Mouse (Mus musculus) urinary bladder, postnatal 14 days (tissue): Measurements from ENCODE around the gene Usp36.

Experiments
- DNase-seq: peaks from one replicate; pipeline ENCODE4 v3.0.0; 2021; ENCODE audit warnings: low spot score

Usp36 gene

GRCm38 (mm10) chr11:118248150-118249011, 41.7 kb downstream of the Usp36 start, which contains the start of gene Cyth1:
Cyth1 (minus strand) TSS chr11:118248592.
- peak; percentile 100 for DNase-seq

- DNase-seq: peak; percentile 71
These were observed 42.5 kb downstream of the Usp36 start for GRCm38 (mm10) chr11:118247359-118248095.

GRCm38 (mm10) chr11:118246724-118247123, 43.3 kb downstream of the Usp36 start:
- no peak for DNase-seq

GRCm38 (mm10) chr11:118245130-118245529, 44.9 kb downstream of the Usp36 start:
- DNase-seq: no peak

GRCm38 (mm10) chr11:118243627-118244261, 46.3 kb downstream of the Usp36 start:
- no peak for DNase-seq

- no peak for DNase-seq
These were observed 47.5 kb downstream of the Usp36 start for GRCm38 (mm10) chr11:118242506-118242905.

GRCm38 (mm10) chr11:118240388-118240787, 49.7 kb downstream of the Usp36 start:
- DNase-seq: no peak

- no peak for DNase-seq
These were observed 50.5 kb downstream of the Usp36 start for GRCm38 (mm10) chr11:118239281-118240198.

GRCm38 (mm10) chr11:118236520-118237190, 53.4 kb downstream of the Usp36 start:
- DNase-seq: no peak

GRCm38 (mm10) chr11:118234929-118235328, 55.1 kb downstream of the Usp36 start:
- no peak for DNase-seq

GRCm38 (mm10) chr11:118234500-118234899, 55.5 kb downstream of the Usp36 start:
- no peak for DNase-seq

GRCm38 (mm10) chr11:118233924-118234323, 56.1 kb downstream of the Usp36 start:
- no peak for DNase-seq

GRCm38 (mm10) chr11:118232314-118232831, 57.7 kb downstream of the Usp36 start:
- DNase-seq: no peak

GRCm38 (mm10) chr11:118229941-118230340, 60.1 kb downstream of the Usp36 start:
- DNase-seq: no peak

GRCm38 (mm10) chr11:118227650-118228049, 62.4 kb downstream of the Usp36 start:
- no peak for DNase-seq

- no peak for DNase-seq
These were observed 63.2 kb downstream of the Usp36 start for GRCm38 (mm10) chr11:118226850-118227249.

GRCm38 (mm10) chr11:118225862-118226261, 64.2 kb downstream of the Usp36 start:
- DNase-seq: no peak

- no peak for DNase-seq
These were observed 64.8 kb downstream of the Usp36 start for GRCm38 (mm10) chr11:118225056-118225836.

GRCm38 (mm10) chr11:118223416-118224067, 66.5 kb downstream of the Usp36 start:
- DNase-seq: no peak
